Mouse (Mus musculus) forebrain, embryonic 16.5 days (tissue): ENCODE results near the gene Cyb5r3. TPM values are rescaled to one million over a fixed set of nuclear protein-coding genes. Genes with fewer than 3 reads are reported as not detected.

ENCODE experiments used
- ATAC-seq: fragments of 200-750 bp; cut with Nextera tagmentation; 2 replicates; pipeline ENCODE4 v1.8.0; 2017; ENCODE audit warnings: mild to moderate bottlenecking, moderate library complexity
- H3K27ac ChIP-seq: fragments of 300-500 bp; sonication (generic); 2 replicates; pipeline ENCODE4 v1.5.1; 2014; ENCODE audit warnings: low read length, control low read depth
- H3K27me3 ChIP-seq: fragments of 300-500 bp; sonication (generic); replicated peaks from 2 replicates; pipeline ENCODE4 v1.6.1; 2014; ENCODE audit warnings: low read length; ENCODE audit not compliant: control insufficient read depth, insufficient read depth
- H3K36me3 ChIP-seq: fragments of 300-500 bp; sonication (generic); 2 replicates; pipeline ENCODE4 v1.6.1; 2014; ENCODE audit not compliant: control insufficient read depth, insufficient read depth
- H3K4me1 ChIP-seq: fragments of 300-500 bp; sonication (generic); replicated peaks from 2 replicates; pipeline ENCODE4 v1.6.1; 2014; ENCODE audit warnings: low read length; ENCODE audit not compliant: control insufficient read depth, insufficient read depth
- H3K4me2 ChIP-seq: fragments of 300-500 bp; sonication (generic); 2 replicates; pipeline ENCODE4 v1.6.1; 2014; ENCODE audit warnings: mild to moderate bottlenecking, low read length, control low read depth
- H3K4me3 ChIP-seq: fragments of 300-500 bp; sonication (generic); replicated peaks from 2 replicates; pipeline ENCODE4 v1.5.1; 2014; ENCODE audit warnings: mild to moderate bottlenecking, low read length, control low read depth
- H3K9ac ChIP-seq: fragments of 300-500 bp; sonication (generic); replicated peaks from 2 replicates; pipeline ENCODE4 v1.6.1; 2014; ENCODE audit warnings: low read depth, low read length, control low read depth
- H3K9me3 ChIP-seq: fragments of 300-500 bp; sonication (generic); 2 replicates; pipeline ENCODE4 v1.6.1; 2016; ENCODE audit warnings: low read length; ENCODE audit not compliant: control insufficient read depth
- WGBS: fragments of 180-500 bp; shearing (Covaris S2); extraction: QIAGEN DNeasy Blood & Tissue Kit; methylation state at CpG from one replicate; pipeline ENCODE4 v1.1.7; 2014; 5-methylcytosine and 5-hydroxymethylcytosine counted together
- polyA plus RNA-seq: library from polyadenylated mRNA; unstranded; fragments of >200 nt; fragmentation: Nextera tagmentation; extraction: Ambion mirVana; gene quantifications from 2 replicates; pipeline ENCODE4 v1.2.1, GENCODE M21; 2015

The Cyb5r3 gene
- polyA plus RNA-seq, 1 experiment from 2014 or later = 112 TPM

DNA sequence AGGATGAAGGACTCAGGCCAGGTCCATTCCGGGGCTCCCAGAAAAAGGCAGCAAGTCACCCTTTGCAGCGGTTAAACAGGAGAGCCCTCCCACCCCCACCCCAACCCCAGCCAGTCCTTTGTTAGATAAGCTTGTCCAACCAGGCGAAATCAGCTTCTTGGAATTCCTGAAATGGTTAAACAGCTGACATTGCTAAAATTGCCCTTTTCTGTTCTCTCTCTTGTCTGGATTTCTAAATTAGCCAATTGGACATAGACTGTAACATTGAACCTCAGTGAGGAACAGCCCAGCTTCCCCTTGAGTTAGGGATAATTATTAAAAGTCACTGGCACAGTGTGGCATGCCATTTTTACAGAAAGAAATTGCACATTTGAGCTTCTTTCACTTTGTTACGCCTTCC lies 30.0 kb upstream of the Cyb5r3 start:
- no peaks in the 10 kb centered on the region for H3K4me1 ChIP-seq
- H3K36me3 ChIP-seq = no peaks in the 10 kb centered on the region
- H3K4me2 ChIP-seq = no peak overlapping the region
- no peaks in the 10 kb centered on the region for H3K9me3 ChIP-seq
- WGBS = 62% methylated on average over 4 of the region's 4 CpGs
- ATAC-seq = no peak
- H3K4me3 ChIP-seq = no peak overlapping the region
- no peak overlapping the region for H3K9ac ChIP-seq
- H3K27me3 ChIP-seq = no peaks in the 10 kb centered on the region
- no peak overlapping the region for H3K27ac ChIP-seq

DNA sequence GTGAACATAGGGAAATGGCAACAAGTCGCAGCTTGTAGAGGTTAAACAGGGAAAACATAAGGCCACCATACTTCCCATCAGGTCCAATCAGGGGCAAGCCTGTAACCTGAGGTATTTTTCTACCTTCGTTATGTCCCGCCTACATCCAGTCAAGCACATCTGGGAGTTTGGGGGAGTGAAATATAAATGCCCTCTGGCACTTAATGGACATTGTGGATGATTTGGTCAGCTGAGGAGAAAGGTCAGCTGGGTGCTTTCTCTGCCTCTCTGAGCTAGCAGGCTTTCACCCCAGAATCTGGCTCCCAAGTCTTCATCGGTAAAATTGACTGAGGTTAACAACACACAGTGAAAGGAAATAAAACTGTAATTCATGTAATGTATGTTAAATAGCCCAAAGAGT lies 21.0 kb upstream of the Cyb5r3 start:
- H3K27me3 ChIP-seq = no peaks in the 10 kb centered on the region
- ATAC-seq = no peak
- H3K36me3 ChIP-seq = no peaks in the 10 kb centered on the region
- H3K4me3 ChIP-seq = no peak overlapping the region
- WGBS = 96% methylated on average over 4 of the region's 4 CpGs
- no peak overlapping the region for H3K27ac ChIP-seq
- no peaks in the 10 kb centered on the region for H3K9me3 ChIP-seq
- no peak overlapping the region for H3K9ac ChIP-seq
- H3K4me1 ChIP-seq = no peaks in the 10 kb centered on the region
- H3K4me2 ChIP-seq = no peak overlapping the region

DNA sequence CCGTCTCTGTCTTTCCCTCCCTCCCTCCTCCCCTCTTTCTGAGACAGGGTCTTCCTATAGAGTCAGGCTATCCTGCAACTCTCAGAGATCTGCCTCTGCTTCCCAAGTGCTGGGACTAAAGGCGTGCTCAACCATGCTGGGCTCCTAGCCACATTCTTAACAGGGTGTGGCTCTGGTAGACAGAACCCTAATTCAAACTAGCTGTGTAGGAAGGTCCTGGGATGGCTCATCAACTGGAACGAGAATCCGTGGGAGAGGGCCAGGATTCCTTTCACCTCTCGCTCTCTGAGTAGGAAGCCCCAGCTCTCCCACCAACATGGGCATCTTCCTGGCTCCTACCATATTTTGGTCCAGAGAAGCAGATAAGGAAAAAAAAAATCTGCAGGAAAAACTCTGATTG lies 10.0 kb upstream of the Cyb5r3 start:
- no peak overlapping the region for H3K4me2 ChIP-seq
- ATAC-seq = no peak
- H3K9ac ChIP-seq = no peak overlapping the region
- H3K27me3 ChIP-seq = no peaks in the 10 kb centered on the region
- H3K4me3 ChIP-seq = no peak overlapping the region
- no peaks in the 10 kb centered on the region for H3K9me3 ChIP-seq
- H3K4me1 ChIP-seq = no peaks in the 10 kb centered on the region
- H3K27ac ChIP-seq = no peak overlapping the region
- 75% methylated on average over 5 of the region's 5 CpGs for WGBS
- H3K36me3 ChIP-seq = no peaks in the 10 kb centered on the region

DNA sequence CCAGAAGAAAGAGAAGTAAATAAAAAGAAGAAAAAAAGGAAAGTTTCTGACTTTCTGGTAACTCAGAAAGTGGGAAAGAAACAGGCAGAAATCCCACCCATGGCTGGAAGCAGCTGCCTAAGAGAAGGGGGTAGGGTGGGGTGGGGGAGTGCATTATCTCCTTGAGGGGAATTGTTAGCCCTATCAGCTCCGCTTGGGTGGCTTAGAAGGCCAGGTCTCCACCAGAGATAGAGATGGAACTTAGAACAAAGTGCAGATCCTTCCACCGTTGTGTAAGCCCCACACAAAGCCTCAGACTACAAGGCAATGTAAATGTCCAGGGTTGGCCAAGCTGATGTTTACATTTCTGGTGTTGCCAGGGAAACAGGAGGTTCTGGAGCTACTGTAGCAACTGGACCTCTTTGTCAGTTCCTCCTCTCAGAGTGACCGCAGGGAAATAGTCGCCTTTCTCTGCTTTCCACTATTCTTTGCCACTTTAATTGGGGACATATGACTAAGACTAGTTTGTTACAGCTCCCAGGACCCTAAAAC lies 9.5 kb upstream of the Cyb5r3 start:
- H3K4me2 ChIP-seq = no peak overlapping the region
- H3K9me3 ChIP-seq = no peaks in the 10 kb centered on the region
- H3K27ac ChIP-seq = no peak overlapping the region
- no peak overlapping the region for H3K9ac ChIP-seq
- H3K27me3 ChIP-seq = no peaks in the 10 kb centered on the region
- no peak overlapping the region for H3K4me3 ChIP-seq
- no peak for ATAC-seq
- H3K4me1 ChIP-seq = no peaks in the 10 kb centered on the region
- no peaks in the 10 kb centered on the region for H3K36me3 ChIP-seq
- WGBS = 52% methylated on average over 4 of the region's 4 CpGs

DNA sequence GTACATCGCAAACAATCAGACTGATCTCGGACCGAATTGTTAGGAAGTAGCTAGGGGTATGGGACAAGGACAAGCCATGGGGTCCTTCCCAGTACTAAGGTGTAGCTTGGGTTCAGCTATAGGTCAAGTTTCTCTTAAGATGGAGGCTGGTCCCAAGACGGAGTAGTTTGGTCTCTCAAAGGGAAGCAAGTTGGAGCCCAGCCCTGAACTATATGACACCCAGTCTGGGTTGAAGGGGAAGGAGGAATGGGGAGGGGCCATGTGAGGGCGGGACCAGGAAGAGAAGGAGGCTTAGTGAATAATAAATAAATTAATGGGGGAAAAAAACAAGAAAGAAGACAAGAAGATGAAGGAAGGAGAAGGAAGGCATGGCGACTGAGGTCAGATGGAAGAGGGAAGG lies 7.6 kb upstream of the Cyb5r3 start:
- WGBS = 86% methylated on average over 6 of the region's 6 CpGs
- Histone ChIP-seq H3K27ac (no peak overlapping the region), H3K36me3 (no peaks in the 10 kb centered on the region), H3K27me3 (no peaks in the 10 kb centered on the region), H3K4me3 (no peak overlapping the region), H3K9ac (no peak overlapping the region), H3K9me3 (no peaks in the 10 kb centered on the region), H3K4me1 (no peaks in the 10 kb centered on the region), H3K4me2 (no peak overlapping the region)
- no peak for ATAC-seq

DNA sequence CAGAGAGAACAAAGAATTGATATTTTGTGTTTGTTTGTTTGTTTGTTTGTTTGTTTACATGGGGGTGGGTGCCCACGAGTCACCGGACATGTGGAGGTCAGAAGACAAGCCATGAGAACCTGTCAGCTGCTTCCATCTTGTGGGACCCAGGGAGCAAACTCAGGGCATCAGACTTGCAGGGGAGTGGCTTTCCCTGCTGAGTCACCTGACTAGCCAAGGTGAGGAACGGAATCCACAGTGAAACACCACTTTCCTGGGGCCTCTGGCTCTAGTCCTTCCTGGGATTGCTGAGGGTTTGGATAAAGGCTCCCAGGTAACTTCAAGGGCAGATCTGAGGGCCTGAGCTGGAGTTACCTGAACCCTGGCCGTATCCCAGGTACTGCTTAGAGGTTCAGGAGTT lies 4.3 kb upstream of the Cyb5r3 start:
- Histone ChIP-seq H3K4me1 (peaks cover 6% of the 10 kb centered on the region), H3K4me3 (no peak overlapping the region), H3K27ac (no peak overlapping the region), H3K4me2 (no peak overlapping the region), H3K9ac (no peak overlapping the region), H3K9me3 (no peaks in the 10 kb centered on the region), H3K27me3 (no peaks in the 10 kb centered on the region), H3K36me3 (no peaks in the 10 kb centered on the region)
- no peak for ATAC-seq
- 81% methylated on average over 4 of the region's 4 CpGs for WGBS

DNA sequence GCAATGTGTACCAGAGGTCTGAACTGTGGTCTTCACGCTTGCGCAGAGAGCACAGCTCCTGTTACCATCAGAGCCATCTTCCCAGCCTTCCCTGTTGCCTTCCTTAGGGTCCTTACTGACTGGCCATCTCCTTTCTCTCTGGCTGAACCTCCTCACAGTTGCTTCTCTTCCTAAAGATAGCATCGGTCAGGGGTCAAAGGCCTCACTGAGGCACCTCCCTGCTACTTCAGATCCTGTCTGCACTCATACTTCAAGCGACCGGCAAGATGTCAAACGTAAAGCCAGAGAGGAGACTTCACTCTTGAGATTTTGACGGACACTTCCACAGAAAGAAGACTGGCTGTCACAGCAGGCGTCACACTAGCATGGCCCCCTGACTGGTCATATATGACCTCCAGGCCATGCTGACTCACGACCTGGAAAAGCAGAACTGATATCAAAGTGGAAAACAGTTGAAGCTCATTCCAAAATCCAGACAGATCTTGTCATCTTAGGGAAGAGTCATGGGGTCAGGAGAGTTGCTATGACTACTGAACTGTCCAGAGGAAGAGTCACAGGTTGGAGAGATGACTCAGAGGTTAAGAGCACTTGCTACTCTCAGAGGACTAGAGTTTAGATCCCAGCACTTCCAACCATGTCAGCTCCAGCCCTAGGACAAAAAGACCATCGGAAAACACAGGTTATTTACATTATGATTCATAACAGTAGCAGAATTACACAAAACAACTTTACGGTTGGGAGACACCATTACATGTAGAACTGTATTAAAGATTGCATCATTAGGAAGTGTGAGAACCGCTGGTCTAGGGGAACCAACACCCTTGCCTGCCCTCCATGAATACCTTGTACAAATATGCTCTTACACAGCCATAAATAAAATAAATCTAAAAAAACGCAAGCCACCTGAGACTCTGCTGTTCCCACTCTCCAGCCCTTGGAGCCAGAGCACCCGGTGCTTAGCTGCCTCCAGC lies 1.8 kb upstream of the Cyb5r3 start:
- no peaks in the 10 kb centered on the region for H3K27me3 ChIP-seq
- H3K36me3 ChIP-seq = no peaks in the 10 kb centered on the region
- H3K4me3 ChIP-seq = no peak overlapping the region
- no peak overlapping the region for H3K4me2 ChIP-seq
- no peaks in the 10 kb centered on the region for H3K9me3 ChIP-seq
- H3K27ac ChIP-seq = no peak overlapping the region
- H3K9ac ChIP-seq = no peak overlapping the region
- H3K4me1 ChIP-seq = peaks cover 20% of the 10 kb centered on the region
- ATAC-seq = no peak
- 93% methylated on average over 14 of the region's 14 CpGs for WGBS

DNA sequence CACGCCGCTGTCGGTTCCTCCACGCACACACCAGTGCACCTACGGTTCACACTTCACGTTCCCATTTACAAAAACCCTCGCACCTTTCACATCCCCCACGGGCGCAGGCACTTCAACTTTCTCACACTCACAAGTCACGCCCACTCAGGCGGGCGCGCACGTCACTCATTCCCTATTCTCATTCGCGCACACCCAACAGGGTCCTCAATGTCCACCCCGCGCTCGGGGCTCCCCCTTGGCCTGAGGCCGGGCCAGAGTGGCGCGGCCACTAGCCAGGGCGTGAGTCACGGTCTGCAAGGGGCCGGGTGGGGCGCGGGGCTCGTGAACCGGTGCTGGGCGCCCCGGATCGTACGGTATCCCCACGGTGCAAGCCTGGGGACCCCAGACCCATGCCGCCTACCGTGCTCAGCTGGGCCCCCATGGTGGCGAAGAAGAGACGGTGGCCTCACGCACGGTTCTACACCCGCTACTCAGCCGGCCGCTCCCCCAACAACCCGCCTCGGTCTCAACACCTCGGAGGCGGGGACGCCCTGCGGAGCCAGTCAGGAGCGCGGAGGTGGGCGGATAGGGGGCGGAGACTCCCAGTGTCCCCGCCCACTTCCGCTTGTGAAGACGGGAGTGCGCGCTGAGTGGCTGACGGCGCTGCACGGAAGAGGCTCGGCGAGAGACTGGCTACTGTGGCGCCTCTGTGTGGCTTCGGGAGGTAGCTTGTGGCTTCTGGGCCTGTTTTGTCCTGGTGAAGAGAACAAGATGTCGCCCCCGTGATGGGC lies 495 bp downstream of the Cyb5r3 start:
- peaks cover 20% of the 10 kb centered on the region for H3K4me1 ChIP-seq

DNA sequence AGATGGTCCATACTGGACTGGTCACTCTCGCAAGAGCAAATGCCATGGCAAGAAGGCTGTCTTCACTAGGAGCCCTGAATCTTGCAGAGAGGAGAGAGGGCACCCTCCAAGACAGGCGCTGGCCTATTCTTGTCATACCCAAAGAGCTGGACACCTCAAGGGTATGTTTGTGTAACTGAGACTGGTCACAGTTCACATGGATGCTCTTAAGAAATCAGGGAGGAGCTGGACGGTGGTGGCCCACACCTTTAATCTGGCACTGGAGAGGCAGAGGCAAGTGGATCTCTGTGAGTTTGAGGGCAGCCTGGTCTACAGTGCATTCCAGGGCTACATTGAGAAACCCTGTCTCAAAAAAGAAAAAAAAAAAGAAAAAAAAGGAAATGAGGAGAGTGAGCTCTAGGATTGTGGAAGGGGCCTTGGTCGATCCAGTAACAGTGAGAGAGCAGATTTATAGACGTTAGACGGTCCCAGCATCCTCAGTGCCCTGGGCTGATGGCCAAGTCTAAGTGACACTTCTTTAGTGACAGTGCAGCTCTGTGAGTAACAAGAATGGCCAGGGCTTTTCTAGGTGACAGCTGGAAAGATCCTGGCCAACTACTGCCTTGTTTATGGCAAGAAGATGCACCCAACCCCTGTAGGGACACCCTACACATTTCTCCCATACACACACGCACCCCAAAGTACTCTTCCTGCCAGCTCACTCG lies 1.3 kb downstream of the Cyb5r3 start:
- H3K27me3 ChIP-seq = no peaks in the 10 kb centered on the region
- no peak for ATAC-seq
- peak overlapping the region; percentile 88; the same call in 1 of the 2 replicates for H3K9ac ChIP-seq
- peaks cover 20% of the 10 kb centered on the region for H3K4me1 ChIP-seq
- peak overlapping the region; percentile 94 for H3K4me2 ChIP-seq
- no peak overlapping the region for H3K27ac ChIP-seq
- H3K9me3 ChIP-seq = no peaks in the 10 kb centered on the region
- WGBS = 40% methylated on average over 8 of the region's 8 CpGs
- H3K4me3 ChIP-seq = peak overlapping the region; percentile 89
- H3K36me3 ChIP-seq = no peaks in the 10 kb centered on the region

More for the DNA sequence above, 495 bp downstream of the Cyb5r3 start:
- H3K27me3 ChIP-seq = no peaks in the 10 kb centered on the region
- WGBS = under 1% methylated on average over 67 of the region's 67 CpGs
- H3K4me3 ChIP-seq = peak overlapping the region; percentile 89
- H3K4me2 ChIP-seq = peak overlapping the region; percentile 94
- peak overlapping the region; percentile 88 for H3K27ac ChIP-seq
- peak overlapping the region; percentile 88 for H3K9ac ChIP-seq
- no peaks in the 10 kb centered on the region for H3K9me3 ChIP-seq
- no peaks in the 10 kb centered on the region for H3K36me3 ChIP-seq
- ATAC-seq = peak; percentile 99
